Mouse (Mus musculus): ENCODE measurements at regions not wholly inside any gene's neighbourhood (a gene's known extent, or its start where the extent isn't known, plus 50 kb on each side); places are given as distances from the start of the nearest gene placed in this dataset.

- DNase-seq (ENCODE audit: low spot score in 2 of 2), result peak in 1 of 2 experiments; percentile 15
These were observed 1161.5 kb upstream of the Apob start for GRCm38 (mm10) chr12:6815775-6816577.

- DNase-seq (ENCODE audit: low spot score in 2 of 2), result no peak
These were observed 1144.5 kb upstream of the Apob start for GRCm38 (mm10) chr12:6832933-6833332.

DNA sequence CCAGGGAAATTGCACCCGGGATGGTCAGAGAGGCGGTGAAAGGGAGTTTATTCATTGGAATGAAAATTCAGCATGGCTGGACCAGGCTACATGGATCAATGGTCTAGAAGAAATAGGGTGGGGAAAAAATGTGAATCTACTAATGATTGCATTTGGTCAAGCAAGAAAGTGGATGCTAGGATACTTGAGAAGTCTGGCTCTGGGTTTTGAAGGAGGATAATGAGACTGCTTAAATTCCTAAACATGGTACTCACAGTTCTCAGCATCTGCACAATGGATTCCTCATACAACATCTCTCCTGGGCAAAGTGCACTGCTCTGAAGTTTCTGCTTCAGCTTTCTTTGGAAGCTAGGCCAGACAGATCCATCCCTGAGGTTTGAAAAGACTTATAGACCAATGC is 1139.9 kb upstream of the Apob start:
- DNase-seq (ENCODE audit: low spot score in 2 of 2), result no peak

- DNase-seq (ENCODE audit: low spot score in 2 of 2), result no peak
These were observed 1129.0 kb upstream of the Apob start for GRCm38 (mm10) chr12:6848483-6848882.

DNA sequence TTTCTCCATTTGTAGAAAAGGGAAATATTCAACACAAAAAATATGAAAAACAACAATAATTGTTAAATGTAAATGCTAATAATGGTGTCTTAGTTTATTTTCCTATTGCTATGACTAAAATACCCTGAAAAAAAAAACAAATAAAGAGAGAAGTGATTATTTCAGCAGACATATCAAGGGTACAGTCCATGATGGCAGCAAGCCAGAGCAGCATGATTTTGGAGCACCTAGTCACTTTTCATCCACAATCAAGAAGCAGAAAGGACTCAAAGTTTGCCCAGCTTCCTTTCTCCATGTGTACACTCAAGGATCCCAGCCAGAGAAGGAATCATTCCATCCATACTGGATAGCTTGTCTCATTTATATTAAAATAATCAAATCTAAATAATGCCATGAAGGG is 1111.5 kb upstream of the Apob start:
- no peak for DNase-seq (ENCODE audit: low spot score in 2 of 2)
